Mouse (Mus musculus) myocyte (in vitro differentiated cells): ENCODE results near the gene Sdk1. TPM values are rescaled to one million over a fixed set of nuclear protein-coding genes. Genes with fewer than 3 reads are reported as not detected.

Source experiments
- H3K27me3 ChIP-seq: one replicate; pipeline ENCODE4 v1.6.1; 2011; ENCODE audit not compliant: control insufficient read depth, insufficient read depth, insufficient read length
- H3K36me3 ChIP-seq: one replicate; pipeline ENCODE4 v1.6.1; 2011; ENCODE audit not compliant: control insufficient read depth, insufficient read depth
- H3K4me2 ChIP-seq: one replicate; pipeline ENCODE4 v1.6.1; 2011; ENCODE audit warnings: low read depth, control low read depth
- H3K4me3 ChIP-seq: one replicate; pipeline ENCODE4 v1.5.1; 2011; ENCODE audit warnings: mild to moderate bottlenecking, control low read depth, moderate library complexity
- H3K79me2 ChIP-seq: one replicate; pipeline ENCODE4 v1.6.1; 2011; ENCODE audit not compliant: control insufficient read depth, insufficient read depth
- H3ac ChIP-seq: one replicate; pipeline ENCODE4 v1.6.1; 2011; ENCODE audit not compliant: control insufficient read depth, insufficient read length
- CEBPB ChIP-seq: IDR thresholded peaks from 2 replicates; pipeline ENCODE4 v1.6.1; 2011; ENCODE audit warnings: mild to moderate bottlenecking, moderate library complexity; ENCODE audit not compliant: poor library complexity, insufficient read depth, severe bottlenecking
- E2F4 ChIP-seq: IDR thresholded peaks from one replicate; pipeline ENCODE4 v1.6.1; 2011; ENCODE audit warnings: mild to moderate bottlenecking, control low read depth, moderate library complexity; ENCODE audit not compliant: insufficient read depth
- MAX ChIP-seq: IDR thresholded peaks from one replicate; pipeline ENCODE4 v1.6.1; 2011; ENCODE audit warnings: low read depth, mild to moderate bottlenecking, control low read depth
- MYOD1 ChIP-seq, 3 experiments: IDR thresholded peaks; one replicate each; pipeline ENCODE4 v1.6.1; 2011; ENCODE audit warnings: control low read depth in 2 of 3, low read depth in 2 of 3, mild to moderate bottlenecking in 2 of 3, moderate library complexity in 1 of 3; ENCODE audit not compliant: insufficient read length in 2 of 3, control insufficient read depth in 1 of 3
- MYOG ChIP-seq, 3 experiments: IDR thresholded peaks; one replicate each; pipeline ENCODE4 v1.6.1; 2011; ENCODE audit warnings: control low read depth in 2 of 3, low read depth in 2 of 3, mild to moderate bottlenecking in 2 of 3; ENCODE audit not compliant: insufficient read length in 2 of 3, control insufficient read depth in 1 of 3, insufficient read depth in 1 of 3
- POLR2A ChIP-seq: IDR thresholded peaks from one replicate; pipeline ENCODE4 v1.6.1; 2011; ENCODE audit warnings: low read depth, mild to moderate bottlenecking, control low read depth, moderate library complexity; ENCODE audit not compliant: insufficient read length
- POLR2AphosphoS2 ChIP-seq: IDR thresholded peaks from one replicate; pipeline ENCODE4 v1.6.1; 2011; ENCODE audit warnings: low read depth, control low read depth; ENCODE audit not compliant: insufficient read length
- REST ChIP-seq: IDR thresholded peaks from one replicate; pipeline ENCODE4 v1.6.1; 2011; ENCODE audit warnings: mild to moderate bottlenecking, control low read depth, moderate library complexity; ENCODE audit not compliant: insufficient read depth, insufficient read length
- SRF ChIP-seq: IDR thresholded peaks from one replicate; pipeline ENCODE4 v1.6.1; 2011; ENCODE audit warnings: low read depth; ENCODE audit not compliant: control insufficient read depth, insufficient read length
- TCF12 ChIP-seq: IDR thresholded peaks from one replicate; pipeline ENCODE4 v1.6.1; 2011; ENCODE audit warnings: mild to moderate bottlenecking, control low read depth; ENCODE audit not compliant: poor library complexity, insufficient read depth, severe bottlenecking
- TCF3 ChIP-seq: IDR thresholded peaks from one replicate; pipeline ENCODE4 v1.6.1; 2011; ENCODE audit warnings: low read depth, control low read depth; ENCODE audit not compliant: insufficient read length
- USF1 ChIP-seq: IDR thresholded peaks from one replicate; pipeline ENCODE4 v1.6.1; 2011; ENCODE audit warnings: low read depth, mild to moderate bottlenecking, control low read depth, moderate library complexity
- polyA plus RNA-seq: library from polyadenylated mRNA; unstranded; fragments of >200 nt; fragmentation: generic; extraction: Trizol; gene quantifications from one replicate; pipeline ENCODE4 v1.2.1, GENCODE M21; 2012; ENCODE audit warnings: missing spikeins

Gene Sdk1
- polyA plus RNA-seq, 1 experiment, result 1.6 TPM

GRCm38 (mm10) chr5:141984322-141984721, 743.0 kb downstream of the Sdk1 start:
- TF ChIP-seq POLR2A (no peak), REST (no peak)

GRCm38 (mm10) chr5:141985003-141985402, 743.7 kb downstream of the Sdk1 start:
- Histone ChIP-seq H3ac (no peak overlapping the region), H3K4me3 (no peak overlapping the region), H3K4me2 (no peak overlapping the region), H3K79me2 (no peaks in the 10 kb centered on the region), H3K27me3 (no peaks in the 10 kb centered on the region), H3K36me3 (no peaks in the 10 kb centered on the region)
- TF ChIP-seq REST (peak; percentile 92), TCF12 (no peak)

More at GRCm38 (mm10) chr5:141984322-141984721, 743.0 kb downstream of the Sdk1 start:
- Histone ChIP-seq H3K27me3 (no peaks in the 10 kb centered on the region), H3K4me3 (no peak overlapping the region), H3K4me2 (no peak overlapping the region), H3K36me3 (no peaks in the 10 kb centered on the region), H3ac (no peak overlapping the region), H3K79me2 (no peaks in the 10 kb centered on the region)

GRCm38 (mm10) chr5:141985551-141985950, 744.3 kb downstream of the Sdk1 start:
- no peaks in the 10 kb centered on the region for H3K27me3 ChIP-seq
- no peaks in the 10 kb centered on the region for H3K36me3 ChIP-seq
- H3ac ChIP-seq, result no peak overlapping the region
- no peaks in the 10 kb centered on the region for H3K79me2 ChIP-seq
- TF ChIP-seq POLR2AphosphoS2 (no peak), MYOD1 (IDR thresholded peaks at IDR 0.05; ENCODE audit: control insufficient read depth in 1 of 3, insufficient read length in 2 of 3, low read depth in 2 of 3) (no peak), POLR2A (no peak), E2F4 (no peak), MAX (no peak), REST (no peak), TCF12 (no peak)
- no peak overlapping the region for H3K4me3 ChIP-seq
- H3K4me2 ChIP-seq, result no peak overlapping the region

- no peaks in the 10 kb centered on the region for H3K27me3 ChIP-seq
- TF ChIP-seq TCF3 (no peak), REST (no peak)
- no peaks in the 10 kb centered on the region for H3K79me2 ChIP-seq
- H3K4me2 ChIP-seq, result no peak overlapping the region
- no peak overlapping the region for H3ac ChIP-seq
- H3K36me3 ChIP-seq, result no peaks in the 10 kb centered on the region
- no peak overlapping the region for H3K4me3 ChIP-seq
Measured at GRCm38 (mm10) chr5:141987287-141987799, 746.1 kb downstream of the Sdk1 start.

GRCm38 (mm10) chr5:141988685-141989084, 747.4 kb downstream of the Sdk1 start:
- Histone ChIP-seq H3K27me3 (no peaks in the 10 kb centered on the region), H3K79me2 (no peaks in the 10 kb centered on the region), H3K4me3 (no peak overlapping the region), H3ac (no peak overlapping the region), H3K4me2 (no peak overlapping the region), H3K36me3 (no peaks in the 10 kb centered on the region)
- no peak for TF ChIP-seq REST
- no peak for TF ChIP-seq MYOD1 (IDR thresholded peaks at IDR 0.05; ENCODE audit: control insufficient read depth in 1 of 3, insufficient read length in 2 of 3, low read depth in 2 of 3)
- TF ChIP-seq USF1, result no peak
- TF ChIP-seq MAX, result no peak
- no peak for TF ChIP-seq CEBPB
- TF ChIP-seq POLR2AphosphoS2, result no peak
- TF ChIP-seq POLR2A, result no peak
- no peak for TF ChIP-seq TCF3
- TF ChIP-seq SRF, result no peak
- no peak for TF ChIP-seq TCF12
- TF ChIP-seq MYOG (IDR thresholded peaks at IDR 0.05; ENCODE audit: control insufficient read depth in 1 of 3, insufficient read depth in 1 of 3, insufficient read length in 2 of 3, low read depth in 2 of 3), result no peak
- no peak for TF ChIP-seq E2F4

- Histone ChIP-seq H3K79me2 (no peaks in the 10 kb centered on the region), H3K4me3 (no peak overlapping the region), H3K27me3 (no peaks in the 10 kb centered on the region), H3K4me2 (no peak overlapping the region), H3K36me3 (no peaks in the 10 kb centered on the region), H3ac (no peak overlapping the region)
- TF ChIP-seq MAX, result no peak
- no peak for TF ChIP-seq E2F4
- no peak for TF ChIP-seq TCF12
- no peak for TF ChIP-seq TCF3
- no peak for TF ChIP-seq CEBPB
- no peak for TF ChIP-seq MYOG (IDR thresholded peaks at IDR 0.05; ENCODE audit: control insufficient read depth in 1 of 3, insufficient read depth in 1 of 3, insufficient read length in 2 of 3, low read depth in 2 of 3)
- no peak for TF ChIP-seq POLR2AphosphoS2
- TF ChIP-seq MYOD1 (IDR thresholded peaks at IDR 0.05; ENCODE audit: control insufficient read depth in 1 of 3, insufficient read length in 2 of 3, low read depth in 2 of 3), result no peak
- no peak for TF ChIP-seq USF1
- TF ChIP-seq SRF, result no peak
- no peak for TF ChIP-seq POLR2A
Measured at GRCm38 (mm10) chr5:141994192-141994591, 752.9 kb downstream of the Sdk1 start.
